Mouse (Mus musculus): ENCODE data around the gene Lrfn2. TPM values are rescaled to one million over a fixed set of nuclear protein-coding genes. Genes with fewer than 3 reads are reported as not detected.

Gene Lrfn2
- not detected for polyA plus RNA-seq (2017; shearing (Covaris generic))

DNA sequence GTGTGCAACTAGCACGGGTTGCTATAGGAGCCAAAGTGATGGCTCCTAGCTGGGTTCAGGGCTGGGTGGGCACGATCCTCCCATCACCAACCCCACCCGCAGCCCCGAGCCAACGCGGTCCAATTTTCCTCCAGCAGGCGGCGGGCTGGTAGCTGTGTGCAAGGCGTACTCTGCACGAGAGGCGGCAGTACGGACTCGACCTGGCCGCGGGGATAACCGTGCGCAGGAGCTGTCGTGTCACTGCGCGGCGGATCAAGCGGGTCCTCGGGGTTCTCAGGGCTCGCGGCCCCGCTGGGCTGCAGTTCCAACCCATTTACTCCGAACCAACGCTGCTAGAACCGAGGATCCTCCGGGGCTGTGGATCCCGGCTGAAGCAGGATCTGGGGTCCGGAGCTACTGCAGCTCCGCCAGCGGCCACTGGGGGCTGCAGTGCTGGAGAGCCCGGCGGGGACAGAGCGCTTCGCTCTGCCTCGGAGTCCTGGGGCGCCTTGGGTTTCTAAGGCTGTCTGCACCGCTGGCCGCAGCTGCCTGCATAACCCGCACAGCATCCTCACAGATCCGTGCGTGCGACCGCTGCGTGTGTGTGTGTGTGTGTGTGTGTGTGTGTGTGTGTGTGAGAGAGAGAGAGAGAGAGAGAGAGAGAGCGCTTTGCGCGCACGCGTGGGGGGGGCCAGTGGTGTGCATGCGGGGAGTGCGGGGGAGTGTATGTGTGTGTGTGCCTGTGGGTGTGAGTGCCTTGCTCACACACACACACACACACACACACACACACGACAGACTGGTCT is at the start of gene Lrfn2:
Gene Lrfn2, plus strand, starts transcription at position 759 of the 785 bp plus-strand sequence.
- no peak for ATAC-seq

DNA sequence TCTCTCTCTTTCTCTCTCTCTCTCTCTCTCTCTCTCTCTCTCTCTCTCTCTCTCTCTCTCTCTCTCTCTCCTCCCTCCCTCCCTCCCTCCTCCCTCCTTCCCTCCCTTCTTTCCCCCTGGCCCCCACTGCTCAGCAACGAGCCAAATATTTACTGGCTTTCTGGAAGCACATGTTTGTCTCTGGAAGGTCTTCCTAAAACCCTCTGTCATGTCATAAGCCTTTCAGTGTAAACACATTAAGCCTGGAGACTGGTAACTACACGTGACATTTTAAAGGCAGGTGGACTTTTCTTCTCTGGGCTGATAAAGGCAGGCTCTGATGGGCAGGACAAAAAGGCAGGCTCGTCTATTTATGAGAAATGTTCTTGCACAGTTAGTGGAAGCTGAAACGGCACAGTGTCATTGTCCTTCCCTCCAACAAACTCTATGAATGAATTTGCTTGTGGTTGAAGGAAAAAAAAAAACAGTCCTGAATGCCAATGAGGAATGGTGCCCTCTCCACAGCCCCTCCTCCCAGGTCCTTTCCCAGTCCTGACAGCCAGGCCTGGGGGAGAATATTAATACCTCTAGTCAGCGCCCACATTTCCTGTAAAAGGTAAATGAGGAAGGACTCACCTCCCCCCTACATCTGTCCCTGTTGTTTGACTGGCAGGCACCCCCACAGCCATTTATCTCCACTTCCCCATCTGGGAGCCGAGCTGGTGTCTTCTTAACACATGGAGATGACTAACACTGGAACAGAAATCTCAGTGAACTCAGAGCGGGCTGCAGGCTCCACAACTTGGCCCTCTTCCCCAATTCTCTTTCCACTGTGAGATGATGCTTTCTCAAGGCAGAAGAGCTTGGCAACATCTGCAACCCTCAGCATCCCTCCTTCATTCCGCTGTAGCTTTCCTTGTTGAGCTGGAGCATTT is 44.5 kb upstream of the Lrfn2 start:
- ATAC-seq = no peak

DNA sequence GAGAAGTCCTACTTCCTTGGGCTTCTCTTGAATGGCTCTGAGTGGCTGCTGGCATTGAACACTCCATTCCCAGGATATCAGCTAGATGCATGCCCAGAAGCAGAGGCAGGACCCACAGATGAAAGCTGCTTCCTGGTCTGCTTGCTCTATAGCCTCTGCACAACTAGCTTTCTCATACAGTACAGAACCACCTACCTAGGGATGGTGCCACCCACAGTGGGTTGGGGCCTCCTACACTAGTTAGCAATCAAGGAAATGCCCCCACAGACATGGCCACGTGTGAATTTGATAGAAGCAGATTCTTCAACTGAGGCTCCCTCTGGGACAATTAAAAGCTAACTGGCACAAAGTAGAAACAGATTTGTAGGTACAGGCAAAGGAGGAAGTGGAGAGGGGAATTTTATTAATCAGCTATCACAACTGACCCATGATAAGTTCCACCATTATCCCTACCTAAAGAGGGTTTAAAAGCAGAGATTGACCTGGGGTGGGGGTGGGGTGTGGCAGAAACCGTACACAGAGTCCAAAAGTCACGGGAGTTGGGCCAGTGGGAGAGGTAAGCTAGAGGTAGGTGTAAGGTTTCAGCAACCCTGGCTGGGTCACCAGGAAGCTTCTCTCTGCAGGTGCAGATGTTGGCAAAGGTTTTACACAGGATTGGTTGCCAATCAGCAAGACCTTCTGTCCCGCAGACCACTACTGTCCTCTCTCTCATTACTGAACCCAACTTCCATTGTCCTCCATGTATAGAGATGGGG is 26.7 kb upstream of the Lrfn2 start:
- no peak for ATAC-seq

DNA sequence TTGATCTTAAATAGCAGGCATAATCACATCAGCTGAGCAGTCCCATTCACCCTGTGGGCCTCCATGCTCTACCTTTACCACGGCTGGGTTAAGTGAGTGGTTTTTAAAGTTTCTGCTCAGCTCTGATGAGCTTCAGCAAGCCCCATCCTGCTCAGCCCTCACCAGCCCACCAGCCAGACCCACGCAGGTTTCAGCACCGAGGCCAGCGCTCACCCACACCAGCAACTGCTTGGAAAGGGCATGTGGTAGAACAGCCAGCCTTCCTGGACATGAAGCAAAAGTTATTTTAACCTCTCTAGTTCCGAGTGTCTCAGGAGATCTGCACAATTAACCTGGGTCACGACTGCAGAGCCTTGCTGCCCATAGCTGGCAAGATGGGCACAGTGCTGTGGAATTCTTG is 18.7 kb upstream of the Lrfn2 start:
- no peak for ATAC-seq

DNA sequence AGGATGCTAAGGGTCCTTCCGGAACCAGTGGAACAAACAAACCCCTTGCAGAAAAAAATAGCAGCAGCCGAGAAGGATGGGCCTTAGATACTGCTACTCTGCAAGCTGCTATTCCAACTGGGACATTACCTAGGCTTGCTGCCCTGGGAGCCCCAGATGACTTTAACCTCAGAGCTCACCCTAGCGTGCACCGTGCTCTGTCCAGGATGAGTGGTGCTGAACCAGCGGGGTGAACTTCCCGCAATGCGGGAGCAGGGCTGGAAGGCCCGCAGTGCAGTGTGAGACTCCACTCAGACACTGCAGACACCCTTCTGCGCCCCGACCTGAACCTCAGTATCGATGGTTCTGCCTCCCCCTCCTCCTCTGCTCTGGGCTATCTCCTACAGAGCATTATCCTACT is 14.8 kb upstream of the Lrfn2 start:
- ATAC-seq = no peak

DNA sequence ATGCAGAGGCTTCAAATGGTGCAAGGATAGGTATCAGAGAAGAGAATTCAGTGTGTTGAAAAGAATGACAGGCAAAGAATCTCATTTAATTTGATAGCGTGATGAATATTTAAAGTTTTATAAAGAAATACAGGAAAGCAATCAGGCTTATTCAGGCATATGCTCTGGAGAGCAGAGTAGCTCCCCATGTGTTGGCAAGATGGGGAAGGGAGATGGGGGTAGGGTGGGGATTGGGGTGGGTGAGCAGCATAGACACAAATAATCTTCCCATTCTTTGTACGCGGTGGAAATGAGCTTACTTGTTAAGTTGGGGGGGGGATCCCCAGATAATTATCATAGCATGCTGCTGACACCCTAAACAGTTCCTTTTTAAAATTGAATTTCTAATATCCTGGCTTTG is 13.7 kb upstream of the Lrfn2 start:
- ATAC-seq = no peak

DNA sequence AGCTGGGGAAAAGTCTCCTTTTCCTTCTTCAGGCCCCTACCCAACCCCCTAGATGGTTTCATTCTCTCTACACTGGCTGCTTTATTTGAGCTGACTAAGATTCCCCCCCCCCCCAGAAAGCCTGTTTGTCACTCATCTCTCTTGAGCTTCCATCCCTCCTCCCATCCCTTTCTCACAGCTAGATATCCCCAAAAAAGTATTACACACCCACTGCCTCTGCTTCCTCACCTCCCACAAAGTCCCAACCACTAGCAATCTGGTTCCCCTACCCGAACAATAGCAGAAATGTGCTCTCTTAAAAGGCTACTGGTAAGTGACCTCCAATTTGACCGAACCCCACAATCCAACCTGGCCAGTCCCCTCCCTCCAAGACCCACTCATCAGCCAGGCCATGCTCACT is 9.3 kb upstream of the Lrfn2 start:
- no peak for ATAC-seq

DNA sequence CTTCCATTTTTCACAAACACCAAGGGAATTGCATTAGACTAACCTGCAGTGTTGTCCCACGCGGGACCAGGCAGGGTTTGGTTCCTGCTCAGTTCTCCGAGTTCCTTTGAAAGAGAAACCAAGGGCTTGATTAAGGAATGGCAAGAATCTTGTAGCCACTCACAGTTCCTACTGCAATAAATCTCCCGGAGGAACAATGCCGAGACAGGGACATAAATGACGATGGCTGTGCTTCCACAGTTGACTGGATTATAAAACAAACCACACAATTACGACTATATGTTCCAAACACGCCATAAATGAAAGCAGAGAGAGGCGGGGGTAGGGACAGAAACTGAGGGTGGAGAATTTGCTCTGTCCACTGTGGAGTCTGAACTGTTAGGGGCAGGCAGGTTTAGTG is 6.8 kb upstream of the Lrfn2 start:
- ATAC-seq = no peak

DNA sequence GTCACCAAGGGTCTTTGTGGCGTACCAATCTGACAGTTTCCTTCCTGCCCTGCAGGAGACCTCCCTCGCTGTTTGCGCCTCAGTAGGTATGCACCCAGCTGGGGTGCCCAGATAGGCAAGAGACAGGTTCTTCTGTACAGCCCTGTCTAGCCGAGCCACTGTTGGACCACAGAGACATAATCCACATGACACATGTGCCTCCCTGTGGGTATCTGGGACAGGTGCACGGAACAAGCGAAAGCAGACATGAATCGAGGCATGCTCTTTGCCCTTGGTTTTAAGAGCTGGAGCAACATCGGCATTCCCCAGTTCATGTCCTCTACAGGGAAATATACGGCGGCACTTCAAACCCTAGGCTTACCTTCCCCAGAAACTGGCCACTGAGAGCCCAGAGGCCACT is 1.2 kb upstream of the Lrfn2 start:
- no peak for ATAC-seq

DNA sequence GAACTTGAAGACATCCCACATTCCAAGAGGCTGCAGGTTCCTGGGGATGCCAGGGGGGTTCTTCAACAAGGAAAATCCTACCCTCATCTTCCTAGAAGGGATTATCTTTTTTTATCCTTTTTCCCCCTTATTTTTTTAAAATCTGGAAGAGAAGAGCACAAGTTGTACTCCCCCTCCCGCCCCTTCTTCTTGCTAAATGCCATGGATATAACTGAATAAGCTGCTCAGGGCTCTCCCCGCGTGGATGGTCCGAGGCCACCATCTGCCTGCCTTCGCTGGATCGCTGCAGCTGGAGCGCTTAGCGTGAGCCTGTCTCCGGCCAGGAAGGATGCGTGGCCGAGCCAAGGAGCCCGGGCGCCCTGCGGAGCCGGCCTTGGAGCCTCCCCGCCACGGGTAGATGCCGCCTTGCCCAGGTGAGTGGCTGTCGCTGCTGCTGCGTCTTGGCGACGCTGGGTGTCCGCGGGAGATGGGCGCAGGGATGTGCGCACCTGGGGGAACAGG is 277 bp downstream of the Lrfn2 start:
- no peak for ATAC-seq

DNA sequence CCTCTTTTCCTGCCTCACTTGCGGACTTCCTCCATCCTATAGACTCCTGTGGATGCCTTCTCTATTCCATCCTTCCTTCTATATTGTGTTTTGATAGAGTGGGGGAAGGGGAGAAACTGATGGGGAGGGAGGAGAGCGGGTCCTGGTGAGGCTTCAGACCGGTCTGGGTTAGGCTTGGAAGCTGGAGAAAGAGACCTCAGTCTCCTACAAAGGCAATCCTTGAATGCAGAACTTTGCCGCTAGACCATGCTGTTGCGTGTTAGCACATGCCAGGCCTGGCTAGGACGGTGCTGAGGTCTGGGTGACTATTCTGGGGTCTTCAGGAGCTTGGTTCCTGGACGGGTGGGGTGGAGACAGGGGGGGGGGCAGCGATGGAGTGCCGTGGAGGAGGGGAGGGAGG is 737 bp downstream of the Lrfn2 start:
- no peak for ATAC-seq

DNA sequence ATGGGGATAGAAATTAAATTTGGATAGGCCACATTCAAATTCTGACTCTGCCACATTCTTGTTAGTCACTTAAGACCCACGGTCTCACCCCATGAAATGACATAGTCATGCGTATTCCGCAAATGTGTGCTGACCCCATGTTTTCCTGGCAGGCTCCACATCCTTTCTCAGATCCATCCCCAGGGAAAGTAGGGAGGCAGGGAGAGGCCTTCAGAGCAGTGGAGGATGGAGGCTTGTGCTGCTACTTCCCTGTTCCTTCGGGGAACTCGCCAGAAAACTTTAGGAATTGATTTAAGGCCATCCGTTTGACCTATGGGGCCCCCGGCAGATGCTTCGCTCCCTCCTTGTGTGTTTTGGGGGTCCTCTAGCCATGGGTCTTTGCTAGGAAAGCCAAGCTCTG is 3.0 kb downstream of the Lrfn2 start:
- ATAC-seq = no peak

DNA sequence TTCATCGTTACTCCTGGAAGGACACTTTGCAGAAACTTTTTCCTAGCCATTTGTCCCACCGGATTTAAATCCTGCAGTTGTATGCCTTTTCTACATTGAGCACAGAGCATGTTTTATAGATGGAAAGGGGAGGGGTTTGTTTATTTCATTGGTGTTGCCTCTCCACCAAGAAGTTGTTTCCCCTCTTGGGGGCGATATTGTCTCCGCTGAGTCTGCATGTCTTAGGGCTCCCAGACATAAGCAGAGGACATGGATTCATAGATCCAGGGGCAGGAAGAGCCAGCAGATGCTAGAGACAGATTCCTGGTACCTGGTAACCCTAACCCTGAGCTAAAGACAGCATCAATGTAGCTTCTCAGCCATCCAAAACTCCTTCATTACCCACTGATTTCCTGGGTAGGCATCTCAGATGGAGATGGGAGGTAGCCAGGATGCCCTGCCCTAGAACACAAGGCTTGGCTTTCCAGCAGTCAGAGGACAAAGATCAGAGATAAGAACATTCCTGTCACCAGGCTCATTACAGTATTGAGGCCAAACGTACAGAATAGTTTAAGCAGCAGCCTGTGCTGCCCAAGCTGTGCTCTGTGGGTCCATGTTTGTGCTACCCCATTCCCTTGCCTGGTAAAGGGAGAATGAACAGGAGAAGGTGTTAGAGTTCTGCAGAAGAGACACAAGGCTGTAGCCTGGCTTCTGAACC is 4.4 kb downstream of the Lrfn2 start:
- ATAC-seq = no peak

DNA sequence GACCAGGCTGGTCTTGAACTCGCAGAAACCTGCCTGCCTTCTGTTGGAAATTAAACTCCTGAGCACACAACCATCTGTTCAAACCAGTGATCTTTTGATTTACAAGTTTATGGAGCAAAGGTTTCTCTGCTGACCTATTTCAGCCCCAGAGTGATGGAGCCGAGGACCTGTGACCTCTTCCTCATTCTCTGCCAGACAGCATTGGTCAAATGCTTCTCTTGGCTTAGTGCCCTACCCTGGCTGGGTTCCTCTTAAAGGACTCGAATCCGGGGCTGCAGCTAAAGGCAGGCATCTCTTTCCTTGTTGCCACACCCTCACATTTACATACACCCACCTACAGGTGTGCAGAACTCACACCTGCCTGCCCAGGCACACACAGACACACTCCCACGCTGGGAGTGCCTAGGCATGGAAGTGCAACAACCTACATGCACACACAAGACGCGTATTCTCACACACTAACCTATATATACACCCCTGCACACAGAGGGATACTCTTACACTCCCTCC is 6.6 kb downstream of the Lrfn2 start:
- no peak for ATAC-seq

DNA sequence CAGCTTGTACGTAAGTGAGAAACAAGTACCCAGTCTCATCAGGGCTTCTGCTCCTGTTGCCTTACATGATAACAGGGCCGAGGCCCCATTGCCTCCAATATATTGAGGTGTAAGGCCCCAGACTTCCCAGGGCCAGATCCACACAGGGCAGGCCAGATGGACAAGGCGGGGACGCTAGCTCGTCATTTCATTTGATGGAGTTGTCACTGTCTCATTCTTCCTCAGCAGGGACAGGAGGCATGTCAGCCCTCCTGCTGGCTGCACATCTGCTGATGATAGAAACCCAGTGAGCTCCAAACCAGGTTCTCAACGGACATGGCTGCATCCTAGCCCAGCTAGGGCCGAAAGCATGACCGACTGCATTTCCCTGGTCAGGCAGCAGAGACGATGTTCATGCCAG is 14.1 kb downstream of the Lrfn2 start:
- no peak for ATAC-seq

DNA sequence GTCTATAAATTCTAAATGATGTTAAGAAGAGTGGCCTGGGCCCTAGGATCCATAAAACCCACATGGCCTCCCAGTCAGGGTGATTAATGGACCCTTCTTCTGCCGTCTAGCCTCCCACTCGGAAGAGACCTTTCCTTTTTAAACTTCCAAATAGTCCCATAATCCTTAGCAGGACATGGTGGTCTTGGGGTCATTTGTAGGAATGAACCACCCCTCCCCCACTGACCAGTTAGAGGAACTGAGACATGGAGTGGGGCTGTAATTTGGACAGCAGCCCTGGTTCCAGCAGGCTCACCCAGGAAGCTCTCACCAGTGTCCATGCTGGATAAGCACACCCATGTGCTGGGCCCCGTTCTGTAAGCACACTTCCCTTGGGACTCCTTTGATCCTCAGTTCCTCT is 14.6 kb downstream of the Lrfn2 start:
- no peak for ATAC-seq

DNA sequence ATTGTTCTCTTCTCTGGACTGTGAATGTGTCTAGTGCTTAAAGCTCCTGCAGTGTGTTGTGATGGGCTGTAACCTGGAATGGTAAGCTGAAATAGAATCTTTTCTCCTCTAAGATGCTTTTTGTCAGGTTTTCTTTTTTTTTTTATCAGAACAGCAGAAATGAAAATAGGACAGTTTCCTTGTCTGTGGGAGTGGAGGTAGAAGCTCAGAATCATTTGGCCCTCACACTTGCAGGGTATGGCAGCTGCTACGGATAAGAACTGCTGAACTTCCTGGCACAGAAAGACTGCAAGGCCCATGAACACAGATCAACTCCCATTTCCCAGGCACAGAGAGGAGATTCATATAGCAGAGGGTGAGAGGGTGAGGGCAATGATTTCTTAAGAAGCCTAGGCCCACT is 19.1 kb downstream of the Lrfn2 start:
- ATAC-seq = no peak

DNA sequence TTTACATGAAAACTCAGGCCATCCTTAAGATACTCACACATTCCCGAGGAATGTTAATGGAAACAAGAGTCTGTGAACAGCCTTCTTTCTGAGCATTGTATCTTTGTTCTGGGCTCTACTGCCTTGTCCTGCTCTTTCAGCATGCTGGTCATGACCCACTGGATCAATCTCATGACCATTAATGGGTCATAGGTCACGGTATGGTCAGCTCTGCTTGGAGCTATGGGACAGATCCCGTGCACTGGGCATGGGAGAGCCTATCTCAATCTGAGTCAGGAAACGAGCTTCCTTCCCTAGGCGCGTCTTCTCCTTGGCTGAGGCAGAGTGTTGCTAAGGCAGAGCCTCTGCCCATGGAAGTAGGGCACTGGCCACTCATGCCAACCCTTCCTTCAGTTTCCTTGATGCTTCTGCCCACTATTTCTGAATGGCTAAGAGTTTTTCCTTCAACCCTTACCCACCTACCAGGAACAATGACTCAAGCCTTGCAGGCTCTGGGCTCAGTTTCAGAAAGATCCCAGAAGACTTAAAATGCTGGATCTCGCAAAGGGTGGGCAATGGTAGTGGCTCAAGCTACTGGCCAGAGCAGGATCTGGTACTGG is 24.0 kb downstream of the Lrfn2 start:
- no peak for ATAC-seq

DNA sequence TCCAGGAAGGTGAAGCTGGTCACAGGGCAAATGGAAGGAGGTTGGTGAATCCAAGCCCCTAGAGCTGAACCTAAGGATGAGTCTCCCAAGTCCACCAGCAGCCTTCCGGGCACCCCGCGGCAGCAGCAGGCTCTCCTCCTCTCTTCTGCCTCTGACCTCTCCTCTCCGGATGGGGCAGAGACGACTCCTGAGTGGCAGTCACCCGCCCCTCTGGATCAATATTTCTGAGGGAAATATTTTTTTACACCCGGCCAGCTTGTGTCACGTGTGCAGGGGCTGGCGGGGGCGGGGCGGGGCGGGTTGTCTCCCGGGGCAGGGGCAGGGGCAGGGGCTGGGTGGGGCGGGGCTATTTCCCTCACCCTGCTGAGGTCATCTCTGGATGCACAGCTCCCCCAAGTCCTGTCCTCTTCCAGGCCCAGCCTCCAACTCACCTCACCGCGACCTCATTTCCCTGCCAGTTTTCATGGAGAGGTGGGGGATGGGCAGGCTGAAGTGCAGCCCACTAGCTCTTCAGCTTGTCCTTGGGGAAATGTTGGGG is 28.1 kb downstream of the Lrfn2 start:
- no peak for ATAC-seq

DNA sequence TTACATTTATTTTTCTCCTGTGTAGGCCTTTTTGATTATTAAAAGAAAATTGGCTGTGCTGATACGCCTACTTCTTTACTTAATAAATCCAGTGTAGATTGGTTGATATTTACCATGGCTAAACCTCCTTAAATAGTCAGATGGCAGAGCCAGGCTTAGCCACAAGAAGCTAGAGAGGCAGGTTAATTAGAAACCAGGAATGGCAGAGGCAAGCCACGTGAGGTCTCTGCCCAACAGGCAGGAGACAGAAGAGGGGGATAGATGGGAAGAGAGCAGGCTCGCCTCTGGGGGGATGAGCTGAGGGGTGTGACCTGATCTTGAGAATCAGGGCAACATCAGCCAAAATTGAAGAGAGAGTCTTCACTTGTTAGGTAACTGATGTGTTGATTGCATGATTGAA is 30.5 kb downstream of the Lrfn2 start:
- ATAC-seq = no peak

DNA sequence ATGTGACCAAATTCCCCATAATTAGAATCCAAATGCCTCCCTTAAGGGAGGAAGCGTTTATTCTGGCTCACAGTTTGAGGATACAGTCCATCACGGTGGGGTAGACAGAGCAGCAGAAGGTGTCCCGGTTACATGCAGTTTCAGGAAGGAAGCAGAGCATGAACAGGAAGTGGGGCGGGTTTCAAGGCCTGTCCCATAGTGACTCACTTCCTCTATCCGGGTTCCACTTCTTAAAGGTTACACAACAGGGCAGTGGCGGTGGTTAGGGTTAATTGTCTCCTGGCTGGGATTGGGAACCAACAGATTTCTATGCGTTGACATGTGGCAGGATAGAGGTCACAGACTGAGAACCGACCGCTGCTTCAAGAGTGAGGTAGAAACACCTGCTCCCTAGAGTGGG is 31.6 kb downstream of the Lrfn2 start:
- ATAC-seq = no peak

DNA sequence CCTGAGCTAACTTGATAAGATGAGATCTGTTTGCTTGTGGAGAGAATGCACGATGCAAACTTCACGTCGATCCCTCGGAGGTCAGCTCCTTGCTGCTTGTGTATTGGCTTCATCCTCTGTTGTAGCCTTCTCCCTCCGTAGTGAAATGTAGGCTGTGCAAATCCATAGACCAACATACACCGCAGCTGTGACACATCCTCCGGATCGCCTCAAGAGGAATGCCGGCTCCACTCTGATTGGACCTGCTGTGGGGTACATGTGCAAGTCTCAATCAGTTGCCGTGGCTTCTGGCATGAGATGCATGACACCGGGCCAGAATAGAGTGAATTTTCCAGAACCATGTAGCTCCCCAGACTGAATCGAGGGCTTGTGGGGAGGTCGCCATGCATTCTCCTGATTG is 36.1 kb downstream of the Lrfn2 start:
- ATAC-seq = no peak

All from inflammation-experienced regulatory T-cells, adult 6 months (primary cell).